Mouse (Mus musculus): ENCODE measurements around the gene Atf7ip2.

Atf7ip2 gene

DNA sequence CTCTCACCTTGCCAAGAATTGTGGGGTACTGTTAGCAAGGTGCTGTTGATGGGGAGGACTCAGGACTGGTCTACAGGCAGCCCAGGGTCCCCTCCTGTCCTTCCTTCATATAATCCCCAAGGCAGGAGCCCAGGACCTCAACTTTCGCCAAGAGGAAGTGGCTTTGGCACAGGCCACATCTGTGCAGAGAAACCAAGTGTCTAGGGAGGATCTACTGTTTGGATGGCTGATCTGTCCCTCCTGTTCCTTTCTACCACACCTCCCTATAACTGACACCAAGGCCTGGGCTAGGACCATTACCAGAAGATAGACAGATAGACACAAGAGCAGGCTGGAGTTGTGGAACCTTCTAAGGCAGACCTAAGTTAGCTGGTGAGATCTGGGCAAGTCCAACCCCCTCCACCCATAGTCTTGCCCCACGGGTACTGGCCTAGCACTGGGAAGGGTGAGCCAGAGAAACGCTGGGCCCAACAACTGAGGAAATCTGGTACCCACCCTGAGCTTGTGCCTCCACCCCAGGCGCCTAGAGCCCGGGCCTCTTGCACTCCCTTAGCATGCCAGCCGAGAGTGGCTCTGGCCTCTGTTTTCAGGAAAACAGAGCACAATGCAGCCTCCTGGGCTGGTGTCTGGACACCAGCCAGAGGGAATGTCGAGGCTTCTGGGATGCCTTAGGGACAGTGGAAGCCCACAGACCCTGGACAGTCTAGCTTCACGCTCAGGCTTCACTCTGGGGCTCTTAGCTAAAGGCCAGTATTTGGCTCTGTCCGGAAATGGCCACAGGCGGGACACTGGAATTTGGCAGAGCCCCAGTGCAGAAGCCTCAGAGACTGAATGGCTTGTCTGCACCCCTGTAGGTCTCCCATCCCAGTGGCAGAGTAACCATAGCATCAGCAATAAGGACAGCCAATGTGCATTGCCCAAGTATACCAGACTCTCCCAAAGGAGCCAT lies 105.5 kb downstream of the Atf7ip2 start:
- peak; percentile 50 for DNase-seq

DNA sequence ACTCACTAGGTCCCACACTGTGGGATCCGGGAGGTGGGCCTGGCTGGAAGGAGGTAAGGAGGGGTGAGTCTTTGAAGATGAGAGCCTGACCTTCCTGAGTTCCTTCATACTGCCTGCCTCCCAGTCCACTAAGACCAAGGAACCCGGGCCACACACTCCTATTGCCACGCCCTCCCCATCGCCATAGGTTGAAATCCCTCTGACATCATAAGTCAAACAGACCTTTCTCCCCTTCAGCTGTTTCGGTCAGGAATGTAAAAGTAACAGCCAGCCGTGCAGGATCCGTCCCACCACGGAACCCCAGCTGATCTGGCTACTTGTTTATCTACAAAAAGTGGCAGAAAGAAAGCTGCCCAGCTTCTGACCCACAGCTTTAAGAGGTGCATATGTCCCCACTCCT lies 107.1 kb downstream of the Atf7ip2 start:
- no peak for DNase-seq

DNA sequence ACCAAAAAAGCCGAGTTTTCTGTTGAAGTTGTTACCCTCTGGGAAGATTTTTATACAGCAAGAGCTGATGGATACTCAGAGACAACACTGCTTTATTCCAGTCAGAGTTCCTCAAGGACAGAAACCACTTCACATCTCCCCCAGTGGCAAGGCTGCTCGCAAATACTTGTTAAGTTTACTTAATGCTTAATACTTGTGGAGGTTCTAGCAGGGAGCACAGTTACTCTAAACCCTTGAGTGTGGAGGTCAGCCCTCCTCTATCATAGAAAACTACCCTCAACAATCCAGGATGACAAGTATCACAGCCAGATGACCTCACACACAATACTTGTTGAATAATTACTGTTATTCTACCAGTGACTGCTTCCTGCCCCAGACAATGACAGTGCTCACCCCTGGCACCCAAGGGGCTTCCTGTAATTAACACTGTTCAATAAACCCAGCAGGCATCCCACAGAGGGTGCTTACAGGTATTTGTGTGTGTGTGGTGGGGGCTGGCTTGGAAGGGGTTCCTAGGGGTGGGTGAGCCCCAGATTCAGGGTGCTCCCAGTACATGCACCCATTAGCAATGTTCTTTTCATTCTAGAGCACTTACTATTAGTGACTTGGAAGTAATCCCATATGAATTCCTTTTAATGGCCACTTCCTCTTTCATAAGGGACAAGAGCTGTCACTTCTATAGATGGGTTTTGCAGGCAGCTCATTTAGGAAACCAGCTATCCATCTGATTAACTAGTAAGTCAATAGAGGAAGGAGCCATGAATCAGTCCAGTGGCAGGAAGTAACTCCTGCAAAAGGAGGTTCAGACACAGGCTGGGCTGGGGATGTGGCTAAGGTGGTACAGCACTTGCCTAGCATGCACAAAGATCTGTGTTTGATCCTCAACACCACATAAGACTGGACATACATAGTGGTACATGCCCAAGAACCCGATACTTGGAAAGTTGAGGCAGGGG lies 108.0 kb downstream of the Atf7ip2 start:
- DNase-seq: peak; percentile 12

All from kidney, postnatal 14 days (tissue).